Comparison of ENCODE assay signal across 11 mouse cellular contexts in genomic region chr2:125791485-125791885, GRCm38 (mm10). TPM values are rescaled to one million over a fixed set of nuclear protein-coding genes. Genes with fewer than 3 reads are reported as not detected.
DNase-seq lines count a peak whose midpoint lies in the region; ATAC-seq and TF ChIP-seq lines count a peak whose summit lies in the region.
"Had no signal": no experiment of that assay in that cellular context is flagged by ENCODE, and none has a peak within 500 bp of the region (broad histone marks: within the 10 kb centered on the region; RNA-seq: fewer than 3 reads in every experiment).

No protein-coding gene starts in this region.

- intact Hi-C loops in gastrocnemius, adult 2 months (cut with DNase I) = no loop called here

- WGBS in lung, embryonic 15.5 days = 64% methylated on average over 7 of the region's 7 CpGs
- 59% methylated on average over 7 of the region's 7 CpGs for WGBS in intestine, embryonic 15.5 days
- WGBS in intestine, postnatal 0 days = 69% methylated on average over 7 of the region's 7 CpGs

- no peaks in the 10 kb centered on the region for H3K9me3 ChIP-seq in lung, embryonic 15.5 days
- no peaks in the 10 kb centered on the region for H3K9me3 ChIP-seq in intestine, embryonic 15.5 days
- H3K9me3 ChIP-seq in intestine, postnatal 0 days (ENCODE audit: control insufficient read depth) = no peaks in the 10 kb centered on the region
- H3K9me3 ChIP-seq: forebrain, embryonic 15.5 days; limb, embryonic 13.5 days had no signal

- H3K27ac ChIP-seq in lung, embryonic 15.5 days = 0 out of 2 replicates have a peak overlapping the region, but pooled peaks have one; percentile 10
- H3K27ac ChIP-seq in brown adipose tissue, adult 24 weeks (replicated peaks; ENCODE audit: low read depth, low read length) = peak overlapping the region; percentile 45
- H3K27ac ChIP-seq in intestine, embryonic 15.5 days = no peak overlapping the region
- H3K27ac ChIP-seq in gastrocnemius, adult 2 months = no peak overlapping the region
- no peak overlapping the region for H3K27ac ChIP-seq in intestine, postnatal 0 days (ENCODE audit: low read depth, low read length)
- H3K27ac ChIP-seq: forebrain, embryonic 15.5 days; limb, embryonic 13.5 days had no signal

- no peak overlapping the region; the same call in 1 of the 2 replicates for H3K4me2 ChIP-seq in lung, embryonic 15.5 days
- H3K4me2 ChIP-seq in intestine, embryonic 15.5 days (replicated peaks) = no peak overlapping the region
- no peak overlapping the region for H3K4me2 ChIP-seq in intestine, postnatal 0 days (replicated peaks; ENCODE audit: low read depth)
- H3K4me2 ChIP-seq: forebrain, embryonic 15.5 days; limb, embryonic 13.5 days had no signal

- no peaks in the 10 kb centered on the region for H3K36me3 ChIP-seq in lung, embryonic 15.5 days
- H3K36me3 ChIP-seq in intestine, embryonic 15.5 days = no peaks in the 10 kb centered on the region
- H3K36me3 ChIP-seq in intestine, postnatal 0 days (ENCODE audit: control insufficient read depth, insufficient read depth) = no peaks in the 10 kb centered on the region
- H3K36me3 ChIP-seq: forebrain, embryonic 15.5 days; limb, embryonic 13.5 days had no signal

- DNase-seq in lung, postnatal 10 days = no peak
- DNase-seq in thymus, postnatal 25 days = peak; percentile 49
- no peak for DNase-seq in gastrocnemius, adult 2 months
- DNase-seq: adrenal gland, postnatal 14 days had no signal

- H3K4me3 ChIP-seq in lung, embryonic 15.5 days = no peak overlapping the region
- H3K4me3 ChIP-seq in brown adipose tissue, adult 24 weeks (ENCODE audit: insufficient read depth, low read depth, low read length) = no peak overlapping the region
- no peak overlapping the region for H3K4me3 ChIP-seq in intestine, embryonic 15.5 days (replicated peaks)
- H3K4me3 ChIP-seq in gastrocnemius, adult 2 months = no peak overlapping the region
- H3K4me3 ChIP-seq in intestine, postnatal 0 days (ENCODE audit: low read depth, low read length) = no peak overlapping the region
- H3K4me3 ChIP-seq: forebrain, embryonic 15.5 days; limb, embryonic 13.5 days had no signal

- H3K9ac ChIP-seq in lung, embryonic 15.5 days = no peak overlapping the region
- no peak overlapping the region for H3K9ac ChIP-seq in intestine, embryonic 15.5 days
- no peak overlapping the region for H3K9ac ChIP-seq in intestine, postnatal 0 days (ENCODE audit: low read depth, low read length)
- H3K9ac ChIP-seq: forebrain, embryonic 15.5 days; limb, embryonic 13.5 days had no signal

- no peak for ATAC-seq in lung, embryonic 15.5 days (ENCODE audit: borderline replicate concordance, extremely low read depth, low FRiP score, low TSS enrichment)
- peak; percentile 84 for ATAC-seq in megakaryocyte, adult 5-6 weeks (ENCODE audit: poor library complexity, severe bottlenecking)
- ATAC-seq in intestine, embryonic 15.5 days = no peak
- no peak for ATAC-seq in intestine, postnatal 0 days
- ATAC-seq: forebrain, embryonic 15.5 days had no signal

- no peaks in the 10 kb centered on the region for H3K27me3 ChIP-seq in lung, embryonic 15.5 days
- no peaks in the 10 kb centered on the region for H3K27me3 ChIP-seq in intestine, embryonic 15.5 days (replicated peaks)
- no peaks in the 10 kb centered on the region for H3K27me3 ChIP-seq in intestine, postnatal 0 days (replicated peaks; ENCODE audit: control insufficient read depth, insufficient read depth, low read length)
- H3K27me3 ChIP-seq: forebrain, embryonic 15.5 days; limb, embryonic 13.5 days had no signal

- peaks cover 11% of the 10 kb centered on the region; the same call in 1 of the 2 replicates for H3K4me1 ChIP-seq in lung, embryonic 15.5 days
- H3K4me1 ChIP-seq in brown adipose tissue, adult 24 weeks (ENCODE audit: control insufficient read depth, insufficient read depth, insufficient read length, low read length) = no peaks in the 10 kb centered on the region
- 0 out of 2 replicates have a peak, but pooled peaks cover 4% of the 10 kb centered on the region for H3K4me1 ChIP-seq in intestine, embryonic 15.5 days (replicated peaks)
- no peaks in the 10 kb centered on the region for H3K4me1 ChIP-seq in intestine, postnatal 0 days (replicated peaks; ENCODE audit: control insufficient read depth, insufficient read depth, low read length)
- H3K4me1 ChIP-seq: forebrain, embryonic 15.5 days; limb, embryonic 13.5 days had no signal

- no peak for TF ChIP-seq CTCF in gastrocnemius, adult 2 months (IDR thresholded peaks at IDR 0.05)
- no peak for TF ChIP-seq CTCF in intestine, postnatal 0 days (IDR thresholded peaks at IDR 0.05; ENCODE audit: low read depth)

RNA-seq across cellular contexts. Expression of gene Secisbp2l, which starts 8.8 kb away (rescaled TPM):
- 17.1 and 17.8 TPM in 2 replicates for polyA plus RNA-seq in lung, embryonic 15.5 days (2015; fragmentation: Nextera tagmentation; extraction: Ambion mirVana)
- 31.7 and 36.6 TPM in 2 replicates for polyA plus RNA-seq in brown adipose tissue, adult 24 weeks (2012; ENCODE audit: insufficient read depth, insufficient read length, missing spikeins)
- 19.1 and 20.8 TPM in 2 replicates for total RNA-seq in megakaryocyte, adult 5-6 weeks (2015)
- total RNA-seq in megakaryocyte, adult 5-6 weeks (2017) = 28.1 and 35.0 TPM in 2 replicates
- 14.0 and 14.1 TPM in 2 replicates for polyA plus RNA-seq in intestine, embryonic 15.5 days (2015; fragmentation: Nextera tagmentation; extraction: Ambion mirVana)
- 10 to 100 TPM; 16.3 to 18.2 TPM for total RNA-seq in gastrocnemius, adult 2 months (2021)
- 14.4 and 16.7 TPM in 2 replicates for polyA plus RNA-seq in intestine, postnatal 0 days (2015; fragmentation: Nextera tagmentation; extraction: Ambion mirVana)

Comparison
In these comparisons a context has a peak if more than half of its experiments do, and no peak if none do; other contexts are left out.
1. H3K27ac ChIP-seq: peak in lung, embryonic 15.5 days (single experiment) and brown adipose tissue, adult 24 weeks (single experiment); none in intestine, embryonic 15.5 days (single experiment), gastrocnemius, adult 2 months (single experiment) and intestine, postnatal 0 days (single experiment).